Mouse (Mus musculus): Measurements from ENCODE around the gene Olfr735. TPM values are rescaled to one million over a fixed set of nuclear protein-coding genes. Genes with fewer than 3 reads are reported as not detected.

Olfr735 gene
- polyA plus RNA-seq, 2 experiments: not detected

DNA sequence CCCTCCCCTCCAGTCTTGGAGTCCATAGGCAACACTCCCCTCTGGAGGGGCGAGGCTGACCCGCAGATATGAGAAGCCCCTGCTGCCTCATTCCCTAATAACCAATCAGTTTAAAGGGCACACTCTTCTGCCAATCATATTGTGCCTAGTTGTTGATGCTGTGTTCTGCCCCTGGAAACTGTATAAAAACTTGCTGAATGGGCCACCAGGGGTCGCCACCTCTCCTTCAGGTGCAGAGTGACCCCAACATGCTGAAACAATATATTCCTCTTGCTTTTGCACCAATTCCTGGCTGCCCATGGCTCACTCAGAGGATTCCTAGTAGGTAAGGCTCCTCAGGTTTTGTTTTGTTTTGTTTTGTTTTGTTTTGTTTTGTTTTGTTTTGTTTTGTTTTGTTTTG, 3.8 kb upstream of the Olfr735 start:
- H3K27ac ChIP-seq (replicated peaks; ENCODE audit: low read depth, low read length): no peak overlapping the region
- no peaks in the 10 kb centered on the region for H3K9me3 ChIP-seq (ENCODE audit: control insufficient read depth, low read length)
- no peak overlapping the region for H3K4me2 ChIP-seq (replicated peaks; ENCODE audit: low read depth, low read length, severe bottlenecking)
- TF ChIP-seq POLR2A (IDR thresholded peaks at IDR 0.05; ENCODE audit: borderline replicate concordance, extremely low read depth, insufficient read depth, insufficient read length): no peak
- H3K36me3 ChIP-seq (ENCODE audit: control insufficient read depth, insufficient read depth, low read length): no peaks in the 10 kb centered on the region
- no peak for ATAC-seq (ENCODE audit: low FRiP score, low read depth)
- H3K4me3 ChIP-seq (replicated peaks; ENCODE audit: low read length): no peak overlapping the region
- 52% methylated on average over 3 of the region's 3 CpGs for whole genome bisulfite sequencing
- no peaks in the 10 kb centered on the region for H3K27me3 ChIP-seq (ENCODE audit: control insufficient read depth, insufficient read depth, low read length)
- no peaks in the 10 kb centered on the region for H3K4me1 ChIP-seq (ENCODE audit: control insufficient read depth, insufficient read depth, low read length)
- no peak overlapping the region for H3K9ac ChIP-seq (ENCODE audit: low read depth, low read length, severe bottlenecking)
- no peak for DNase-seq (ENCODE audit: low spot score)

DNA sequence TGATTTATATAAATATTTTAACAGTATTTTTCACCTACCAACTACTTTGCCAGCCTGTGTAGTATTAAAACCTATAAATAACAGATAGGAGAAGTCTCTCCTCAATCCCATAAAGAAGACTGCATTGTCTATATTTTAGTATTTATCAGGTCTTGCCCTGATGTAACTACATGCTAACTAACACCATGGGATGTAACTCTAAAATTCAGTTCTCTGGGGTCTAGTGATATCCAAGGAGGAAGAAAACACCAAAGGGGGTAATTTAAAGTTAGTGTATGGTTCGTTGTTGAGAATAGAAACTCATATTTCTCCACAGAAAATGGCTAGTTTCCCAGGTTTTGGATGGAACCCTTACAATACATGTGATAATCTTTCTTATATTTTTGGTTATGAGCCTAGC, 22.0 kb downstream of the Olfr735 start, which contains the start of gene Olfr734:
Gene Olfr734, minus strand, starts transcription at position 101 of the 400 bp plus-strand sequence.
- H3K4me1 ChIP-seq (ENCODE audit: control insufficient read depth, insufficient read depth, low read length): no peaks in the 10 kb centered on the region
- H3K27me3 ChIP-seq (ENCODE audit: control insufficient read depth, insufficient read depth, low read length): no peaks in the 10 kb centered on the region
- no peak within 1 kb of the TSS for H3K9ac ChIP-seq (ENCODE audit: low read depth, low read length, severe bottlenecking)
- ATAC-seq (ENCODE audit: low FRiP score, low read depth): no peak
- H3K9me3 ChIP-seq (ENCODE audit: control insufficient read depth, low read length): no peaks in the 10 kb centered on the region
- no peak within 1 kb of the TSS for H3K4me2 ChIP-seq (replicated peaks; ENCODE audit: low read depth, low read length, severe bottlenecking)
- no peak within 1 kb of the TSS for H3K27ac ChIP-seq (replicated peaks; ENCODE audit: low read depth, low read length)
- 73% methylated on average over 1 of the region's 1 CpGs for WGBS
- H3K36me3 ChIP-seq (ENCODE audit: control insufficient read depth, insufficient read depth, low read length): no peaks in the 10 kb centered on the region
- TF ChIP-seq POLR2A (IDR thresholded peaks at IDR 0.05; ENCODE audit: borderline replicate concordance, extremely low read depth, insufficient read depth, insufficient read length): no peak
- no peak within 1 kb of the TSS for H3K4me3 ChIP-seq (replicated peaks; ENCODE audit: low read length)
- DNase-seq (ENCODE audit: low spot score): no peak

DNA sequence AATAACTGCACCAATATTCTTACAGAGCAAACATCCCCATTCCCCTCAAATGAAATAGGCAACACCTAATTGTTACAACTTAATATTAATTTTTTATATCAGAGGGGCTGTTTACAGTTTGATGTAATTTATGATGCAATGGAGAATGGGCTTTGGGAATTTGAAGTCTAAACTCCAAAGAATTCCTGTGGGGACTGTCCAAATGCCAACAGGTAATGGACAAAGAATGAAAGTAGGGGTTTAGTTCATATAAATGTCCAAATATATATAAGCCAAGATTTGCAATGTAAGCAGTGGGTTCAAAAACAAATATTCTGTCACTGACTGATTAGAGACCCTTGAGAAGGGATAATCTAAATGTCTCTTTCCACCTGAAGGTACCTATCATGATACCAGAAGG, 47.2 kb downstream of the Olfr735 start, which contains the start of gene Olfr733:
Gene Olfr733, minus strand, starts transcription at position 101 of the 400 bp plus-strand sequence.
- H3K4me3 ChIP-seq (replicated peaks; ENCODE audit: low read length): no peak within 1 kb of the TSS
- no peak within 1 kb of the TSS for H3K27ac ChIP-seq (replicated peaks; ENCODE audit: low read depth, low read length)
- no peak for TF ChIP-seq POLR2A (IDR thresholded peaks at IDR 0.05; ENCODE audit: borderline replicate concordance, extremely low read depth, insufficient read depth, insufficient read length)
- H3K4me1 ChIP-seq (ENCODE audit: control insufficient read depth, insufficient read depth, low read length): no peaks in the 10 kb centered on the region
- DNase-seq (ENCODE audit: low spot score): no peak
- no peak within 1 kb of the TSS for H3K9ac ChIP-seq (ENCODE audit: low read depth, low read length, severe bottlenecking)
- H3K27me3 ChIP-seq (ENCODE audit: control insufficient read depth, insufficient read depth, low read length): no peaks in the 10 kb centered on the region
- no peaks in the 10 kb centered on the region for H3K36me3 ChIP-seq (ENCODE audit: control insufficient read depth, insufficient read depth, low read length)
- ATAC-seq (ENCODE audit: low FRiP score, low read depth): no peak
- H3K4me2 ChIP-seq (replicated peaks; ENCODE audit: low read depth, low read length, severe bottlenecking): no peak within 1 kb of the TSS
- no peaks in the 10 kb centered on the region for H3K9me3 ChIP-seq (ENCODE audit: control insufficient read depth, low read length)

Other genes with a start within 250 kb of the Olfr735 start
- not detected in 2 replicates for gene Olfr727, start 225.7 kb downstream of the Olfr735 start, polyA plus RNA-seq (2012; rRNA removed)
- not detected in 2 replicates for gene Olfr727, start 225.7 kb downstream of the Olfr735 start, polyA plus RNA-seq (2014; fragmentation: Nextera tagmentation; extraction: Ambion mirVana)
- gene Olfr728, start 206.2 kb downstream of the Olfr735 start, polyA plus RNA-seq (2012; rRNA removed): not detected in 2 replicates
- not detected in 2 replicates for gene Olfr728, start 206.2 kb downstream of the Olfr735 start, polyA plus RNA-seq (2014; fragmentation: Nextera tagmentation; extraction: Ambion mirVana)
- not detected in 2 replicates for gene Olfr729, start 196.0 kb downstream of the Olfr735 start, polyA plus RNA-seq (2012; rRNA removed)
- not detected in 2 replicates for gene Olfr729, start 196.0 kb downstream of the Olfr735 start, polyA plus RNA-seq (2014; fragmentation: Nextera tagmentation; extraction: Ambion mirVana)
- not detected in 2 replicates for gene Olfr730, start 160.7 kb downstream of the Olfr735 start, polyA plus RNA-seq (2012; rRNA removed)
- not detected in 2 replicates for gene Olfr730, start 160.7 kb downstream of the Olfr735 start, polyA plus RNA-seq (2014; fragmentation: Nextera tagmentation; extraction: Ambion mirVana)
- gene Olfr731, start 107.0 kb downstream of the Olfr735 start, polyA plus RNA-seq (2012; rRNA removed): not detected in 2 replicates
- gene Olfr731, start 107.0 kb downstream of the Olfr735 start, polyA plus RNA-seq (2014; fragmentation: Nextera tagmentation; extraction: Ambion mirVana): not detected in 2 replicates
- not detected in 2 replicates for gene Olfr732, start 64.7 kb downstream of the Olfr735 start, polyA plus RNA-seq (2012; rRNA removed)
- gene Olfr732, start 64.7 kb downstream of the Olfr735 start, polyA plus RNA-seq (2014; fragmentation: Nextera tagmentation; extraction: Ambion mirVana): not detected in 2 replicates
- 0.12 TPM in 1 of 2 replicates, not detected in the other for gene Olfr733, start 47.4 kb downstream of the Olfr735 start, polyA plus RNA-seq (2012; rRNA removed)
- not detected in 2 replicates for gene Olfr733, start 47.4 kb downstream of the Olfr735 start, polyA plus RNA-seq (2014; fragmentation: Nextera tagmentation; extraction: Ambion mirVana)
- not detected in 2 replicates for gene Olfr734, start 22.1 kb downstream of the Olfr735 start, polyA plus RNA-seq (2012; rRNA removed)
- gene Olfr734, start 22.1 kb downstream of the Olfr735 start, polyA plus RNA-seq (2014; fragmentation: Nextera tagmentation; extraction: Ambion mirVana): not detected in 2 replicates
- 0.04 TPM in 2 replicates for gene Tlr11, start 9.0 kb upstream of the Olfr735 start, polyA plus RNA-seq (2012; rRNA removed)
- gene Tlr11, start 9.0 kb upstream of the Olfr735 start, polyA plus RNA-seq (2014; fragmentation: Nextera tagmentation; extraction: Ambion mirVana): not detected in 2 replicates
- gene Olfr736, start 32.3 kb upstream of the Olfr735 start, polyA plus RNA-seq (2012; rRNA removed): not detected in 2 replicates
- not detected in 2 replicates for gene Olfr736, start 32.3 kb upstream of the Olfr735 start, polyA plus RNA-seq (2014; fragmentation: Nextera tagmentation; extraction: Ambion mirVana)
- gene Olfr738, start 58.7 kb upstream of the Olfr735 start, polyA plus RNA-seq (2012; rRNA removed): not detected in 2 replicates
- not detected in 2 replicates for gene Olfr738, start 58.7 kb upstream of the Olfr735 start, polyA plus RNA-seq (2014; fragmentation: Nextera tagmentation; extraction: Ambion mirVana)
- not detected in 2 replicates for gene Olfr739, start 69.8 kb upstream of the Olfr735 start, polyA plus RNA-seq (2012; rRNA removed)
- not detected in 2 replicates for gene Olfr739, start 69.8 kb upstream of the Olfr735 start, polyA plus RNA-seq (2014; fragmentation: Nextera tagmentation; extraction: Ambion mirVana)
- not detected in 2 replicates for gene Olfr740, start 96.7 kb upstream of the Olfr735 start, polyA plus RNA-seq (2012; rRNA removed)
- not detected in 2 replicates for gene Olfr740, start 96.7 kb upstream of the Olfr735 start, polyA plus RNA-seq (2014; fragmentation: Nextera tagmentation; extraction: Ambion mirVana)
- not detected in 2 replicates for gene Olfr741, start 123.9 kb upstream of the Olfr735 start, polyA plus RNA-seq (2012; rRNA removed)
- gene Olfr741, start 123.9 kb upstream of the Olfr735 start, polyA plus RNA-seq (2014; fragmentation: Nextera tagmentation; extraction: Ambion mirVana): not detected in 2 replicates
- gene Olfr742, start 154.7 kb upstream of the Olfr735 start, polyA plus RNA-seq (2012; rRNA removed): not detected in 2 replicates
- gene Olfr742, start 154.7 kb upstream of the Olfr735 start, polyA plus RNA-seq (2014; fragmentation: Nextera tagmentation; extraction: Ambion mirVana): not detected in 2 replicates
- not detected in 2 replicates for gene Olfr743, start 173.0 kb upstream of the Olfr735 start, polyA plus RNA-seq (2012; rRNA removed)
- gene Olfr743, start 173.0 kb upstream of the Olfr735 start, polyA plus RNA-seq (2014; fragmentation: Nextera tagmentation; extraction: Ambion mirVana): not detected in 2 replicates

Measured in limb, embryonic 14.5 days (tissue).